Mouse (Mus musculus): ENCODE data around the gene Mfsd2b. TPM values are rescaled to one million over a fixed set of nuclear protein-coding genes. Genes with fewer than 3 reads are reported as not detected.

Mfsd2b gene
- 2.0 to 3.4 TPM (median 2.2 TPM) in 4 replicates for total RNA-seq (2023; ENCODE audit: inconsistent age)

DNA sequence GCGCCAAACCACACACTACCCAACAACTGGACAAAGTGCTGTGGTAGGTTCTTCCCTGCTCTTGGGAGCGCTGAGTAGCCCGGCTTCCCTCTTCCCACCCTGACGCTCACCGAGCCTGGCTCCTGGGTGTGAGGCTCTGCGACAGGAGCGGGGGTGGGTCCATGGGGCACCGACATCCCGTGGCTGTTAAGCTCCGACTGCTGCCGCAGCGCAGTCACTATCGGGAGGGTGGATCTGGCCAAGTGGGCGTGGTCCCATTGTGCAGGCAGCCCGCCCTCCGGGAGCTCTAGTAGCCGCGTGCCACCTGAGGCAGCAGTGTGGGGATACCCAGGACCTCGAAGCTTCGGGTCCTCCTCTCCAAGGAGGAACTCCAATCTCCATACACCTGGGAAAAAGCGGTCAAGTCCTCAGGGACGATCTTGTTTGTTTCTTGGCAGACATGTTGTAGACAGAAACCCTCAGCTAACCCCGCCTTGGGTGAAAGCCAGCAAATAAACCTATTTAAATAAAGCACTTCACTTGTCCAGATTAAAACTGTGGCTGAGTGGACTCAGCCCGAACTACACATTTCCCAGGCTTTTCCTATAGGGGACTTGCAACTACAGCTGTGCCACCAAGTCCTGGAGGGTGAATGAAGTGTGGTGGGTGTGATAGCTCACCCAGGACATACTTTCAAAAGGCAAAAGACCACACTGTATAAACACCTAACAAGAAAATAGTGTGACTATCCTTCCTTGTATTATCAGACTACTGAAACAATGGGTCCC lies at the start of gene Mfsd2b:
TSS of gene Mfsd2b (minus strand) at position 199 of the 767 bp plus-strand sequence.

DNA sequence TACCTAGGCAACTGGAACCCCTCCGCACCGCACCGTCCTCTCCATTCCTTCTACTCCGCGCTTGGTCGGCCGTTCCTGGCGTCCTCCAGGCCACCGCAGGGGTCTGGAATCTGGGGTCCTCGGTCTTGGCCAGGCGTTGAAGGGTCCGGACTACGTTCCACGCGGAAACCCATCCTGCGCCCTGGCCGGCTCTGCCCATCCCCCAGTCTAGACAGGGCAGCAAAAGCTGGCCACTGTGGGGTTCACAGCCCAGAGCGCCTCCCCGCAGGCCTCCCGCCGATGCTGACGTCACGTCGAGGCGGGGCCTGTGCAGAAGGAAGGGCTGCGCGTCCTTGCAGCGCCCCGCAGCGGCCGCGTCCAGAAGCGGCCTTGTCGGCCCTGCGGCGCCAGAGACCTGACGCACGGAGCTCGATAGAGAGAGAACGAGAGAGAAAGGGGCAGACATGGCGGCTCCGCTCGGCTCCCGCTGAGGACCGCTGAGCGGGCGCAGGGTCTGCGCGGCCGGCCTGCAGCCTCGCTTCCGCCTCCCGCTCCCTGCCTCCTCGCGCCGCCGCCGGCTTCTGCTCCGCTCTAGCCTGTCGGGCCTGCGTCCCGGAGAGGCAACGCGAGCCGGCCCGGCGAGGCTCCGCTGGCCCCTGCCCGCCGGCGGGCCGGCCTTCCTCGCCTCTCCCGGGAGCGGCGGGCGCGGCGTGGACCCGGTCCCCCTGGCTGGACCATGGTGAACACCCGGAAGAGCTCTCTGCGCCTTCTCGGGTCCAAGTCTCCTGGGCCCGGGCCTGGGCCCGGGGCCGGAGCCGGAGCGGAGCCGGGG lies 43.0 kb upstream of the Mfsd2b start, which contains the start of gene Atad2b:
TSS of gene Atad2b (plus strand) at position 360 of the 811 bp plus-strand sequence.

DNA sequence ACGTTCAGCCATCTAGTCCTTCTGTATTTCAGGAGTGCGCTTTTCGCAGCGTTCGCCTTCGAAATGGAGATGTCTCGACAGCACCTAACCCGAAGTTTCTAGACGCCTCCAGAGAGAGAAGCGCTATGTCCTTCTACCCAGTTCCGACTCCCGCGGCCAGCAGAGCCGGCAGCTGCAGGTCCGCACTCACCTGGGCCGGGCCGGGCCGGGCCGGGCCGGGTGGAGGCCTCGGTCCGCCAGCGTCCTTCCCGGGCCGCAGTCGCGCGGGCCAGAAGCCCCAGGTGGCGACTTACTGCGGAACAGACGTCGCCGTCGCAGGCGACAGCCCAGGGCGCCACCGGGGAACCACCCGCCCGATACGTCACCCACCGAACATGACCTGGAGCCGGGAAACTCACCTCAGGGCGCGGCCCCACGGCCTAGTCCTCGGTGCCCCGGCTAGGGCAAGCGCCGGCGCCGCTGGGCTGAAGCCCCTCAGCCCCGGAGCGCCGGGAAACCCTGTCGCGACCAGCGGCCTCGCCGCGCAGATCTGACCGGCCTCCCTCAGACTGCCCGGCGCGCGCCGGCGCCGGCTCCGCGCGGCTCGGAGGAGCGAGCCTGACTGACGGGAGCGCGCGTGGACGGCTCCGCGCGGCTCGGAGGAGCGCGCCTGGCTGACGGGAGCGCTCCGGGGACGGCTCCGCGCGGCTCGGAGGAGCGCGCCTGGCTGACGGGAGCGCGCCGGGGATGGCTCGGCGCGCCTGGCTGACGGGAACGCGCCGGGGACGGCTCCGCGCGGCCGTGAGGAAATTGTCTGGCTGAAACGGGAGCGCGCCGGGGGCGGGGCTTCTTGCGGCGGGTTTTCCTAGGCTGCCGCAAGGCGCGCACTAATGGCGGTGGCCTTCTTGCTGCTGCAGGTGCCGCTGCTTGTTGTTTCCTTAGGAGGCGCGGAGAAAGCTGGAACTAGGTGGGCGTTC lies 33.1 kb upstream of the Mfsd2b start, which contains the start of gene Ubxn2a:
TSS of gene Ubxn2a (minus strand) at position 755 of the 956 bp plus-strand sequence.

DNA sequence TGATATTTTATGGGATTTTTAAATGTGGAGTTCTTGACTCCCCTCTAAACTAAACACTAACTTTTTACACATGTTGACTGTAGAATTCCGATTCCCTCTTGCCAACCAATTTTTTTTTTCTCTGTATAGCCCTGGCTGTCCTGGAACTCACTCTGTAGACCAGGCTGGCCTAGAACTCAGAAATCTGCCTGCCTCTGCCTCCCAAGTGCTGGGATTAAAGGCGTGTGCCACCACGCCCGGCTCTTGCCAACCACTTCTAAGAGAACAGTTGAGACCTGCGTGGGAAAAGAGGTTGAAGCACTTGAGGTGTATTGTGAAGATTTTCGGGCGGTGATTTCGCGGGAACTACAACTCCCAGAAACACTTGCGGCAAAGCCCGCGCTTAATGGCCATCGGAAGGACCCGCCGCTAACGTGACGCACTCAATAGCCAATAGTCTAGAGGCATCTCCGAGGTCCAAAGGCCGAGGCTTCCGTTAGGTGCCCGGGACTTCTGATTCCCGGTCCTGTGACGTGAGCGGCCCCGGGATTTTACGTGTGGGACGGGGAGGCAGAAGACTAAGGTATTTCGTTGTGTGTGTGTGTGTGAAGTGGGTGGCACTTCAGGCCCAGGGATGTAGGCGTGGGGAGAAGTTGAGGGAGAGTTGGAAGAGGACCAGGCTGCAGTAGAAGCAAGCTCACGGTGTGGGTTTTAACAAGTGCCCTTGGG lies 31.1 kb downstream of the Mfsd2b start, which contains the start of gene Wdcp:
TSS of gene Wdcp (plus strand) at position 414 of the 708 bp plus-strand sequence.

DNA sequence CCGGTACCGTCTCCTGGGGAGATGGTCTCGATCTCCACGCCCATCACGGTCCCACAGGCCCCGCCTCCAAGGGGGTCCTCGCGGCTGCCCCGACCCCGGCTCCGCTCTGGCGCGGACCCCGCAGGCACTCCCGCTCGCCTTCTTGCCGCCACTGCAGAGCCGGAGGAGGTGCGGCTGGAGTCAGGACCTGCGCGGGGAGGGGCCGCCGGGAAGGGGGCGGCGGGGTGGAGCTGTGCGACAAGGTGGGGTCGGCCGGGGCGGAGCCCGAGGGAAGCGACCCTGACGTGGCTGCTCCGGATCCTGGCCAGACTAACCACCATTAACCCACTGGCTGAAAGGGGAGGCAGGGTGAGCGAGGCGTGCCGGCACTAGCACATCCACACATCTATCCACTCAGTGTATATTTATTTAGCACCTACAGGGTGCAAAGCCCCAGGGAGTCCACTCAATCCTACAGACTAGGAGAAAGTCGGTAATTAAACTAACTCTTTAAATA lies 32.7 kb downstream of the Mfsd2b start, which contains the start of gene Fkbp1b:
TSS of gene Fkbp1b (minus strand) at position 200 of the 496 bp plus-strand sequence.

DNA sequence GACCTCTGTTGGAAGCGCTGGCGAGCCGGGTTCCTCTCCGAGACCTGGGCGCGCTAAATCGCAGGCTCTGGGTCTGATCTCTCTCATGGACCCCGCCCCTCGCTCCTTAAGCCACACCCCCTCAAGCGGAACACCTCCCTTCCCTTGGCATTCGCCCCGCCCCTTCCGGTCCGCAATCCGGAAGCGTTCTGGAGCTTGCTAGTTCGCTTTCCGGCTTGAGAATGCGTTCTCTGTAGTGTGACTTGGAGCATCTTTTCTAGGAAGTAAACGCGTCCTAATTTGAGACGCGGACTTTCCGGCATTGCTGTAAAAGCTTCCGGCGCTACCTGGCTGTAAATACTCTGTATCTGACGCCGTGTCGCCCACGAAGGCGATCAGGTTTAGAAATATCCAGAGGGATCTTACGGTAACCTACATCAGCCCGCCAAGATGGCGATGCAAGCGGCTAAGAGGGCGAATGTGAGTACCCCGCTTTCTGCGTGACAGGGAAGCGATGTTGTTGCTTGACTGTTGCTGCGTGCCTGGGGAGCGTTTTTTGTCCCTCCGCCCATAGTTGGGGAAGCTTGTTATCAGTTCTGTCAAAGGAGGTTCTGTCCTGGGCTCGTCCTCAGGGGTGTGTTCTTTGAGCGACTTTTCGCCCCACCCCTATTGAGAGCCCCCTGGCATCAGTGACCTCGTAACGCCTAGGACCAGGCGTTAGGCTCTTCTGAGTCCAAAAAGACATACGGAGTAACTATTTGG lies 56.6 kb downstream of the Mfsd2b start, which contains the start of gene Sf3b6:
TSS of gene Sf3b6 (plus strand) at position 184 of the 741 bp plus-strand sequence.

Other genes starting within 250 kb of the Mfsd2b start
- gene Fam228a, start 135.9 kb downstream of the Mfsd2b start, total RNA-seq (2023; ENCODE audit: inconsistent age), result 0.32 to 0.63 TPM in 2 of 4 replicates, not detected in the others
- gene Pfn4, start 105.3 kb downstream of the Mfsd2b start, total RNA-seq (2023; ENCODE audit: inconsistent age), result 1.2 to 1.7 TPM (median 1.6 TPM) in 4 replicates
- gene Fam228b, start 105.1 kb downstream of the Mfsd2b start, total RNA-seq (2023; ENCODE audit: inconsistent age), result 2.2 to 12.0 TPM (median 6.7 TPM) in 4 replicates
- 112 to 144 TPM (median 136 TPM) in 4 replicates for gene Sf3b6, start 56.8 kb downstream of the Mfsd2b start, total RNA-seq (2023; ENCODE audit: inconsistent age)
- gene Fkbp1b, start 32.8 kb downstream of the Mfsd2b start, total RNA-seq (2023; ENCODE audit: inconsistent age), result not detected in 4 replicates
- gene Wdcp, start 31.1 kb downstream of the Mfsd2b start, total RNA-seq (2023; ENCODE audit: inconsistent age), result 12.7 to 15.1 TPM (median 13.5 TPM) in 4 replicates
- gene Ubxn2a, start 33.3 kb upstream of the Mfsd2b start, total RNA-seq (2023; ENCODE audit: inconsistent age), result 21.1 to 25.8 TPM (median 23.9 TPM) in 4 replicates
- gene Atad2b, start 43.0 kb upstream of the Mfsd2b start, total RNA-seq (2023; ENCODE audit: inconsistent age), result 73.2 to 86.9 TPM (median 81.8 TPM) in 4 replicates